Mouse (Mus musculus): ENCODE results near the gene Olfr138. TPM values are rescaled to one million over a fixed set of nuclear protein-coding genes. Genes with fewer than 3 reads are reported as not detected.

The Olfr138 gene
- not detected for total RNA-seq (2022)

- no peak for DNase-seq (ENCODE audit: low spot score in 2 of 2)
Observed at GRCm38 (mm10) chr17:38260735-38261134, at the start of gene Olfr138. Gene Olfr138 (plus strand): TSS chr17:38261035.

GRCm38 (mm10) chr17:38307470-38307869 is 46.6 kb downstream of the Olfr138 start, which contains the start of gene Olfr137:
Gene Olfr137 (minus strand): TSS chr17:38307570.
- DNase-seq (ENCODE audit: low spot score in 2 of 2) = no peak

Other genes starting within 250 kb of the Olfr138 start
- not detected for gene Olfr129, start 201.0 kb upstream of the Olfr138 start, total RNA-seq (2022)
- not detected for gene Olfr130, start 197.1 kb upstream of the Olfr138 start, total RNA-seq (2022)
- not detected for gene Olfr131, start 172.3 kb upstream of the Olfr138 start, total RNA-seq (2022)
- gene Olfr132, start 126.5 kb upstream of the Olfr138 start, total RNA-seq (2022) = not detected
- not detected for gene Olfr133, start 115.8 kb upstream of the Olfr138 start, total RNA-seq (2022)
- gene Olfr134, start 89.6 kb upstream of the Olfr138 start, total RNA-seq (2022) = not detected
- not detected for gene Olfr135, start 56.7 kb upstream of the Olfr138 start, total RNA-seq (2022)
- not detected for gene Olfr137, start 46.5 kb downstream of the Olfr138 start, total RNA-seq (2022)
- not detected for gene Olfr136, start 68.8 kb downstream of the Olfr138 start, total RNA-seq (2022)
- not detected for gene Esp36, start 159.2 kb downstream of the Olfr138 start, total RNA-seq (2022)

All from left cerebral cortex, adult 8-10 months (tissue).